Mouse (Mus musculus) lung, postnatal 10 days (tissue): ENCODE results near the gene Ldlrad1.

Experiments used
- DNase-seq: peaks from one replicate; pipeline ENCODE4 v3.0.0; 2021

The Ldlrad1 gene

GRCm38 (mm10) chr4:107211936-107212335 lies 3.0 kb downstream of the Ldlrad1 start:
- no peak for DNase-seq

- DNase-seq: no peak
Observed at GRCm38 (mm10) chr4:107213279-107214011, 4.5 kb downstream of the Ldlrad1 start.

DNA sequence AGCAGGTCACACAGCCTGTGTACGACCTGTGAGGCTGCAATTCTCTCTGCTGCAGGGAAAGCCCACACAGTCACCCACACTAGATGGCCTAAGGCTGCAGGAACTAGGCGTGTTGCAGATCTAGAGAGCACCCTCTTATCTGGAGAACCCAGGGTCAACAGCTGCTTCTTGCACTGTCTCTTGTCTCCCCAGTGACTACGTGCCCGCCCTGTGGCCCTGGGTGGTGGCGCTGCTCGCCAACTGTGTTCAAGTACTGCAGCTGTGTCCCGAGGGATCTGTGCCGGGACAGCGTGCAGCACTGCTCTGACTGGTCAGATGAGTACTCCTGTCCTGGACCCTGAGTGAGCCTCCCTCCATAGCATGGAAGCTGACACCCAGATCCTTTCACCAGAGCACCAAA lies 8.6 kb downstream of the Ldlrad1 start:
- DNase-seq: no peak

GRCm38 (mm10) chr4:107221524-107221923 lies 12.5 kb downstream of the Ldlrad1 start:
- DNase-seq: no peak

DNA sequence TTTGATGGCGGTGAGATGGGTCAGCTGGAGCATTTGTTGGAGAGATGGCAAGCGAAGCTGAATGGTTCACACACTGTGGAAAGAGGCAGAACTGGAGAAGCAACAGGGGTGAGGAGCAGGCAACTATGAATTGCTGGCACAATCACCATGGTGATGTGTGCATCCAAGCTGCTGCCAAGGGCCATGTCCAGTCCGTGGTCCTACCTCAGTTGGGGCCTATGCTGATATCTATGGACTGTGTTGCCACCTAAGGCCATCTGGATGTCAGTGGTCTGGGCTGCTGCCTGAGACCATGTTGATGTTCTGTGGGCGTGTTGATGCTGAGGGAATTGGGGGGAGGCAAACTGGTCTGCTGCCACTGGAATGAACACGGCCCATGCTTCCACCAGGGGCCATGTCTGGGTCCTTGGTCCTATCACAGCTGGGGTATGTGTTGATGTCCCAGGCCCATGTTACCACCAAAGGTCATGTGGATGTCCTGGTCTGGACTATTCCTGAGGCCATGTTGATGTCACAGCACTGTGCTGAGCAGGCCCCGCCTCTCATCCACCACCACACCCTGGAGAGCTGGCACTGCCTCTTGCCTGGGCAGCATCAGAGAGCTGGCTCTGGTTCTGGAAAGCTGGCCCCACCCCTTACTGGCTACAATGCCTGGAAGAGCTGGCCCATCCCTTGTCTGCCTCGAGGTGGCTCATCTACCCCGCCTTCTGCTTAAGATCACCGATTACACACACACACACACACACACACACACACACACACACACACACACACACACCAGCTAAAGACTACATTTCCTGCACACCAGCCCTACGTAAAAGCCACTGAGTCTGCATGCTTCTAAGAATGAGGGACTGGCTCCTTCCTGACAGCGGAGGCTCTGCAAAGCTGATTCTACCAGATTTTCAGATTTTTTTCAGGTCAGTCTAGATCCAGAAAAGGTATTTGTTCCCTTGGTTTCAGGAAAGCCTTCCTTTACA lies 14.5 kb downstream of the Ldlrad1 start:
- DNase-seq: peak; percentile 85

- no peak for DNase-seq
Observed at GRCm38 (mm10) chr4:107226313-107226712, 17.3 kb downstream of the Ldlrad1 start.

DNA sequence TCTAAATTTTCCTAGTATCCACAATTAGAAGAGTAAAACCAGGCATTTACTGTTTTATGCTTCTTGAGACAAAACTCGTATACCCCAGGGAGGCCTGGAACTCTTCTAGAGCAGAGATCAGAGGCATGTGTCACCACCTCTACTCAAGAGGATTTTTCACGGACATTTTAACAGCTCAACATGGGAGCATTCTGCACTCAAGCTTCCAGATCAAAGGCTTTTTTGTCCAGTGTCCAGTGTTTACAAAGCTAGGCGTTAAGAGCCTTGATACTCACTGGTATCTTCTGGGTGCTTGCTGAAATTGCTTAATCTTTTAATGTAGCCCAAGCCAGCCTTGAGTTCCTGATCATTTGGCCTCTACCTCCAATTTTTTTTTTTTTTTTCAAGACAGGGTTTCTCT lies 23.2 kb downstream of the Ldlrad1 start:
- no peak for DNase-seq

GRCm38 (mm10) chr4:107238253-107238652 lies 29.3 kb downstream of the Ldlrad1 start:
- DNase-seq: no peak

- no peak for DNase-seq
Observed at GRCm38 (mm10) chr4:107240196-107240595, 31.2 kb downstream of the Ldlrad1 start.

GRCm38 (mm10) chr4:107243365-107244333 lies 34.7 kb downstream of the Ldlrad1 start:
- no peak for DNase-seq

DNA sequence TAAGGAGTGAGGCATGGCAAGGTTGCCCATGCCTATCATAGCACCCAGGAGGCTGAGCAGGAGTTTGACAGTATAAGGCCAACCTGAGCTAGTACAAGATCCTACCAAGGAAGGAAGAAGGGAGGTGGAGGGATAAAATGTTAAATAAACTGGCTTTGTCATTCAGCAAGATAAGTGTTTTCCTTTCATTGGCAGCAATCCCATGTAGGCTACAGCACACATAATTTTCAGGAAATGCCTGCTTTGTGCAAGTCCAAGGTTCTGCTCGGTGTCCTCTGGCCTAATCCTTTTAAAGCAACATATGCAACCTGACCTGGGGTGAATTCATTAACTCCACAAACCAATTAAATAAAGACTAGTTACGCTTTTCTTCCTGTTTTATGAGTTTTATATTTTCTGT lies 36.4 kb downstream of the Ldlrad1 start:
- no peak for DNase-seq

DNA sequence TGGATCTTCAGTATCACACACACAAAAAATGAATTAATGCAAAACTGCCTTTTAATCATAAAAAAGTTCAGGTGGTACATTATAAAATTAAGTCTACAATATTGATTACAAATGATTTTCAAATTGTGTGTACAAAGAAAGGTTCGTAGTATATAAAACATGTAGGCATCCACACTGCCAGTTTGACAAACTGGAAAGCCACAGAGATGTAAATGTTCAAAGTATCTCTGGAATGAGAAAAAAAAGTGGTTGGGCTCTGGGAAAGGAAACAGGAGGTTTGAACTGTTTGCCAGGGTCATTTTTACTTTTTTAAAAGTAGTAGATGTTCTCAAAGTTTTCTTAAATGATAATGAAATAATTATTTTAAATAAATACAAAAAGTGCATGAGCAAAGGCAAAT lies 37.1 kb downstream of the Ldlrad1 start:
- DNase-seq: no peak

DNA sequence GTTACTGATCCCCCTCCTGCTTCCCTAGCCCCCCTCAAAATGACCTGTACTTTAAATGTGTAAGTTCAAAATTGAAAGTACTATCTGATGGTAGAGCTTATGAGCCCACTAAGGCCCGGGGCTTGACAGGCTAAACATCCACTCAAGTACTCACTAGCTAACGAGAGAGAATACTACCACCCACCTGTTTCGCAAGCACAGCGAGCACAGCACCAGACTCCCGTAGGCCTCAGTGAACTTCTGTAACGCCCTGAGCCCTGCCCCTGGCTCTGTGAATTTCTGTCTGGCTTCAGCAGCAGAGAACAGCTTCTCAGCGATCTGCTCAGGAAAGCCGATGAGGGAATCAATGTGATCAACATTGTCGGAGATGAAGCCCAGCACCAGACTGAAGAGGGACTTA lies 38.1 kb downstream of the Ldlrad1 start:
- no peak for DNase-seq

DNA sequence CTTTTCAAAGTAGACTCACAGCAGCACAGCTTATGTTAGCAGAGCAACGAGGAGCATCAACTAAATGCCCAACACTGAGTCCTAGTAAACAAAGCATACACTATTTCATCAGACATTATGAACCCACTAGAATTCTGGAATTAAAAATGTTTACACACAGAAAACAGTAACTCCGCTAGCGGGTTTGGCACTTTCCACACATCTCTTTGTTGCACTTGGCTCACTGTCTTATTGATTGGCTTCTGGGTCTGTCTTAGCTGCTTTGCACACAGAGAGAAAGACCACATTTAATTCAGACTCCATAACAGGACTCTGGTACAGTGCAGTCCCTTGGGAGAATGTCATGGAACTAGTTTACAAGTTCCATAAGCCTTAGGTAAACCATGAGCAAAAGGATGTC lies 39.1 kb downstream of the Ldlrad1 start:
- DNase-seq: no peak

DNA sequence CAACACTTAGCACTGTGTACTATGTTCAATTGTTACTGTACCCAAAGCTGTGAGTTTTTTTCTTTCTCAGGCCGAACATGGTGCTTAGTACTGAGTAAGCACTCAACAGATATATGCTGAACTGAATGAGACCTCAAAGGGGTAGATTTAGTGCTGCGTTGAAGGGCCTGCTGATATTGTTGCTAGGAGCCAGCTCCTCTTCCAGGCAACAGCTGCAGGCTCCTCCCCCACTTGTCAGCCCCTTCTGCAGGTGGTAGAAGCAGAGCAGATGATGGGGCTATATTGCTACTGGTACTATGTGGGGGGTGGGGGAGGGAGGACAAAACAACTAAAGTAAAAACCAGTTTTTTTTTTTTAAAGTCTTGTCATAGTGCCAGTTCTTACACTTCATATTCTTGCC lies 40.5 kb downstream of the Ldlrad1 start:
- DNase-seq: peak; percentile 35

DNA sequence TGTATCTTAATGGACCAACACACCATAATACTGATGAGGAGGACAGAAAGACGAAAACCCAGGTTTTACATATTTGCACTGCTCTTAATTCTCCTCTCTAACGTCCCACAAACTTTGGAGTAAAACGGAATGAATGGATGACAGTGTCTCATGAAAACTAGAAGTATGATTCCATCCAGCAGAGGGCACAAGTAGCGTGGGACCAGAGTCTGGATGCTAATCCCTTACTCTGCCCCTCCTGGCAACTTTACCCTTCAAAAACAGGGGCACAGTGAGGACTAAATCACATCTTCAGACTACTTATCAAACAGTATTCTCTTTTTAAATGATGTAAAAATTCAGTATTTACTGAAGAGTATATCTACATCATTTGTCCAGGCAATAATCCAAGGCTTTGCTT lies 41.5 kb downstream of the Ldlrad1 start:
- peak; percentile 77 for DNase-seq

DNA sequence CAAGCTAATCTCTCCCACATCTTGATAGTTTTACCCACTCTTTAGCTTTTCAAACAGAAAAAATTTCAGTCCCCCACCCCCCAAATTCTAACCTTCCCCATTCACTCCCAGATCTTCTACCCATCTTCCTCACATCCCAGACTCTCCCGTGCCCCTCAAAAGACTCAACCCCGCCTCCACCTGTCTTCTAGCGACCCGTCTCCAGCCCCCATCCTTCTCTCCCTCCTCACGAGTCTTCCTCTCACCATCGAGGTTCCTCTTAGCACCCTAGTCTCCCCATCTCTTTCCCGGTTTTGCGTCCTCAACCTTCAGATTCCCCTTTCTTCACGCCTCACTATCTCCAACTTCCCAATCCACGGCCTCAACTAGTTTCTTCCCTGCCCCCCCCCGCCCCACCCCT lies 43.5 kb downstream of the Ldlrad1 start:
- no peak for DNase-seq

GRCm38 (mm10) chr4:107253125-107254091 lies 44.4 kb downstream of the Ldlrad1 start, which contains the start of the genes Lrrc42 and Hspb11:
Gene Lrrc42 (minus strand): TSS chr4:107253532.
Gene Hspb11 (plus strand): TSS chr4:107253593.
- DNase-seq: peak; percentile 97

DNA sequence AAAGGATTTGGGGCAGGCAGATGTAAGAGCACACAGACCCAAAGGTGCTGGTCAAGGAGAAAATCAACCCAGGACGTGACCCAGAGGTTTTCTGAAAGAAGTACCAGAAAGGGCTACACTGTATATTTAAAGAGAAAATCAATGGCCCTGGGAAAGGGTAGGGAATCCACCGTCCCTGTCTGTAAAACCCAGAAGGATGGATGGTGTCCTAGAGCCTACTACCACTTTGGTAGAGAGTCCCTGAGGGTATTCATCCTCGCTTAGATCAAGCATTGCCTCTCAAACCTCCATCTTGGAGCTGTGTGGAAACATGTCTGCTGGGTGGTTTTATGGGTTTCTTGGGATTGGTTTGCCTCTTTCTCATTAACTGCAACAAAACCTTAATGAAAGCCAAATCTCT lies 45.4 kb downstream of the Ldlrad1 start:
- DNase-seq: no peak

DNA sequence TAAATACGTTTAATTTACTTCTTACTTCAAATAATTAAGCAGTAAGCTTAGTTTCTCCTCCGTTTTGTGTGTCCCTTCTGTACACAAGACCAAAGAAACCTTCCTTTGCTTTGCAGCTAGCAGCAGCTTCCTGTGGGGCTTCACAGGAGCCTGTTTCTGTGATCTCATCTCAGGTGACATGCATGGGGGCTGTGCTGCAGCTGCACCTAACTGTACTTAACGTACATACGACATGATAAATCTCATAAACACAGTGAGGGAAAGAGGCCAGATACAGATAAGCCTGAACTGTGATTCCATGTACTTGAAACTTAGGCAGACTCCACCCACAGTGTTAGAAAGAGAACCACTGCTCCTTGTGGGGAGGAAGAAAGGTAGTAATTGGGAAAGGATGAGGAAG lies 51.0 kb downstream of the Ldlrad1 start:
- no peak for DNase-seq
